Mouse (Mus musculus) heart, adult 9 months (tissue): ENCODE results near the gene Gas2.

Source experiments
- DNase-seq, 2 experiments: peaks; one replicate each; pipeline ENCODE4 v3.0.0; 2022; ENCODE audit warnings: low spot score in 2 of 2

Gene Gas2

GRCm38 (mm10) chr7:51964681-51965080 is 102.9 kb downstream of the Gas2 start:
- no peak for DNase-seq

GRCm38 (mm10) chr7:51967581-51967980 is 105.8 kb downstream of the Gas2 start:
- no peak for DNase-seq

GRCm38 (mm10) chr7:51969379-51969778 is 107.6 kb downstream of the Gas2 start:
- no peak for DNase-seq

GRCm38 (mm10) chr7:51972252-51972855 is 110.5 kb downstream of the Gas2 start:
- DNase-seq = peak; percentile 3 to 12

DNA sequence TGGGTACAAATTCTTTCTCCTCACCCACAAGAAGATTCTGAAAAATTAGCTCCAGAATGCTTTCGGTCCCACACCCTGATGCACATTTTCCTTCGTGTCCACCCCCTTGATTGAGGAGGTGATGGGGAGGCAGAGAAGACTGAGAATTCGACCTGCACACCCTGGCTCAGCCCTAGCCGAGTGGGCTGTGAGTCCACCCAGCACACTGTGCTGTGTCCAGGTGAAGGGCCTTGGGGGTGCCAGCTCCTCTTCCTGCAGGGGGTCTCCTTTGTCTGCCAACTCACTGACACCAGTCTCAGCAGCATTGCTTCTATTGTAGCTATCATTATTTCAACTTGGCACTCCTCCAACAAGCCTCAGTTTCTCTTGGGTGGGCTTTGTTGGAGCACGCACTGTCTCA is 111.3 kb downstream of the Gas2 start:
- no peak for DNase-seq

DNA sequence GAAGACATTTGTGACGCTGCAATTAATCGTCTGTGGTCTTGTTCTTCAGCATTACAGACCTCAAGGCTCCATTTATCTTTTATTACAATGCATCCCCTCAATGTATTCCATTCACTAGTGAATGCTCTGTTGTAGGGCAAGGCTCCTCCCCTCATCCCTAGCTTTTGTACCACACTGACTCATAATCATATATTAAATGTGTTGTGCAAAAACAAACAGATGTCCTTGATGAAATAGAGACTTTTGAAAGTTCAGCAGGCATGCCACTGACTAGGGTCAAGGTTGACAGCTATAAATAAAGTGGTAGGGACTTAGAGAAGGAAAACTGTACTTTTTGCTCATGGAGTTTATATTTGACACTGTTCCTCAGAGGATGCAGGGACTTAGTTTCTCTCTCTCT is 111.7 kb downstream of the Gas2 start:
- DNase-seq = no peak

GRCm38 (mm10) chr7:51975181-51975580 is 113.4 kb downstream of the Gas2 start:
- DNase-seq = no peak

GRCm38 (mm10) chr7:51979271-51979670 is 117.5 kb downstream of the Gas2 start:
- DNase-seq = no peak

- no peak for DNase-seq
Observed at GRCm38 (mm10) chr7:51982303-51982702, 120.5 kb downstream of the Gas2 start.

GRCm38 (mm10) chr7:51985763-51986162 is 123.9 kb downstream of the Gas2 start:
- DNase-seq = no peak

DNA sequence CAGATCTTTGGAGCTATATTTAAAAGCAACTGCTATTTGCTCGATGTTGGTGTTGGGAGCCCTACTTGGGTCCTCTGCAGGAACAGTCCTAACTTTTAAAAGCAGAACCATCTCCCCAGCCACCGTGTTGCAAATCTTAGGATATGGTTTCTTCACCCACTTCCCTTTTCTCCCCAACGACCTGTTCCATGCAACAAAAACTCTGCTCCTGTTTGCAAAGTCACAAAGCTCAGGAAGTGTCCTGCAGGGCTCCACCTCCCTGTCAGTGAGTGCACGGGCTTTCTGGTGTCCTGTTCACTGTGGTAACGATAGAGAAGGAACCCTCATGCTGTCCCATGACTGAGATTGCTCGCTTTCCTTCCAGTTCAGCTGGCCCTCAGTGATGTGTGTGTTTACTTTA is 125.1 kb downstream of the Gas2 start:
- DNase-seq = no peak

DNA sequence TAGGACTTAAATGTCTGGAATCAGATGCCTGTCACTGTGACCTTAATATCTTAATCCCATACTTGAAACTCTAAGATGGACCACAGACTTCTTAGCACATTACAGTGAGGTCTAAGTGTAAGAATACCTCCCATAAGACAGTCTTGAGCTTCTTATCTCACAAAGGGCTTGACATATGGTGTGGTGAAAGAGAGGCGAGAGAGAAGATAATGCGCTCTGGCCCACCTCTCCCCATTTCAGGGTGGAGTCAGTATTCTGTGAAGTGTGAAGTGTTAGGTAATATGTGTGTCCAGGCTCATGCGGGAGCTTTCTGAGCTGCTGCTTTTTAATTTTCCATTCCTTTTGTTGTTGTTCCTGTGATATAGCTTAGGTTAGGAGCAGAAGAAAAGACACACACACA is 129.2 kb downstream of the Gas2 start:
- no peak for DNase-seq

DNA sequence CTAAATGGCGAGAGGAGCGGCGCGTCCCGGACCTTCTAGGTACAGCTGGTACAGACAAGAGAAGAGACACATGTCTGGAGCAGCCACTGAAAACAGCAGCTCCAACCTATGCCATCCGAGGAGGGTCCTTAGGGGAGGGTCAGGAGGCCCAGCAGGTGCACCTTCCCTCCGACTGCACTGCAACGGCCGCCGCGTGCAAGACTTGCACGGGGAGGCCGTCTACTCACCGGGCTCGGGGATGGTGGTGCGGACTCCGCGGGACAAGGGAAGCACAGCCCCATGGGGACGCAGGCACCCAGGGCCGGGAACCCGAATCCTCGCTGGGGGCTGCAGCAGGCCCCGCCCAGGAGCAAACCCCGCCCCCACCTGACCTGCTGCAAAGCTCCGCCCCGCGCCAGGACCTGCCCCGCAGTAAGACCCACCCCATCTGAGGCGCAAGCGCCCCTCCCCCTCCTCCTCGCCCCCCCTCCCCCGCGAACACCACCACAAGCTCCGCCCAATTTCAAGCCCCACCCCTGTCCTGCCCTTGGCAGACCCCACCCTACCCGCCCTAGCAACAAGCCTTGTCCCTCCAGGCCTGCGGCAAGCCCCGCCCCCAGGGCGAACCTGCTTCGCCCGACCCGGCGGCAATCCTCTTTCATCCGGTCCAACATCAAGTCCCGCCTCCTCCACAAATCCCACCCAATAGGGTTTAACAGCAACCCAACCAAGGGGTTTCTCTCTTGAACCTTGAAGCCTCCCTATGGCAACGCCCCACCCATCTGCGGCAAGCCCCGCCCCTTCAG is 143.9 kb downstream of the Gas2 start, which contains the start of gene Svip:
Svip (minus strand) TSS at position 508 of the 785 bp plus-strand sequence.
- DNase-seq = peak; percentile 92

DNA sequence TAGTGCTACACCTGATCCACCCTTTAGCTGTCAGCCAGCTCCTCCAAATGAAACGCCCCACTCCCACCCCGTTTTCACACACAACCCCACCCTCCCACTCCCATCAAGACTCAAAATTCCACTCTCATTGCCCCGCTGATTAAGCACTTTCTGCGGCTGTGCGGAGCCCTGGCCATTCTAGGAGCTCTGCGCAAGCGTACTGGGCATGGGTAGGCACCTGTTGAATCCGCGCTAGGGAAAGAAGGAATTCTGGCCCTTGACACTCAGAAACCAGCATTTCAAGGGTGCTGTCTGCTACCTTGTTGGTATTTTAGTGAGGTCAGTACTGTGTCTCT is 144.4 kb downstream of the Gas2 start:
- no peak for DNase-seq

GRCm38 (mm10) chr7:52007138-52007537 is 145.3 kb downstream of the Gas2 start:
- no peak for DNase-seq

DNA sequence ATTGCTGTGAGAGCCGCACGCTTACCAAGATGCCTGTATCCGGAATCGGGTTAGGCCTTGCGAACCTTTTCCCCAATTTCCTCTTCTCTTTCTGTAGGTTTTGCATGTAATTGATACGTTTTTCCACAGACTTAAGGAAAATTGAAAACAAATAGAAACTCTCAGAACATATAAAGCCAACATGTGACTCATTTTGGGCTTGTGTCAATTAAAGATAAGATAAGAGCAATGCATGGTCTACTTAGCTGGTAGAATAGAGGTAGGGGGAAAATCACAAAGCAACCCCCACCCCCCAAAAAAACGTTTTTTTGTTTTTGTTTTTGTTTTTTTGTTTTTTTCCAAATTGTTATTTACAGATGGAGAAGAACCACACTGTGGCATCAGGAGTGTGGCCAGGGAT is 151.6 kb downstream of the Gas2 start:
- no peak for DNase-seq

DNA sequence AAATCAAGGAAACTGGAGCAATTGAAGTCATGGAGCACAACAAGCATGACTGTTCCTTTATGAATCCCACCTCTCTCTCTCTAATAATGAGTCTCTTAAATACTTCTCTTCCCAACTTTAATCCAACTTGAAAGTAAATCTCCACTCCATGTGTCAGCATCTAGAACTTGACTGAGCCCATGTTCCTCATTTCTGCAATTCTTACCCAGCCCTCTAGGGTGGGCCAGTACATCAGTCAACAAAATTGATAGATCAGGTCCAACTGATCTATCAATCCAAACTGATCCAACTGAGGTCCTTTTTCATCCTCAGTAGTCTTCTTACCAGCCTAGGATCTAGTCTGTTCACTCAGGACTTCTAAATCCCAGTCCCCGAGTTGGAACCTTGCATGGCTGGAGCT is 153.4 kb downstream of the Gas2 start:
- no peak for DNase-seq

DNA sequence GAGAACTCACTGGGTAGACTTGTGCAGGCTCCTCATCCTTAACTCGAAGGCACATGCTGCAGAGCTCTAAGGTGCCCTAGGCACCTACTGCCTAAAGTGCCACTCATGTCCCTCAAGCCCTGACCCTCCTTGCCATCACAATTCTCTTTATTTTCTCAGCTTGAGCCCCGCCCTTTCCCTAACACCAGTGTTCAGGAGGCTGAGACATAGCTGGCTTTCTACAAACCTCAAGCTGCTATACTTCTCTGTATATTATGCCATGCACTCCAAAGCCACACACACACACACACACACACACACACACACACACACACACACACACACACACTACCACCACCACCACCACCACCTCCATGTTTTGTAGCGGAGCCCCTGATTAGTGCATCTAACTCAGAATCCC is 153.8 kb downstream of the Gas2 start, which contains the start of gene 1700015G11Rik:
1700015G11Rik (minus strand) TSS at position 101 of the 400 bp plus-strand sequence.
- DNase-seq = no peak

DNA sequence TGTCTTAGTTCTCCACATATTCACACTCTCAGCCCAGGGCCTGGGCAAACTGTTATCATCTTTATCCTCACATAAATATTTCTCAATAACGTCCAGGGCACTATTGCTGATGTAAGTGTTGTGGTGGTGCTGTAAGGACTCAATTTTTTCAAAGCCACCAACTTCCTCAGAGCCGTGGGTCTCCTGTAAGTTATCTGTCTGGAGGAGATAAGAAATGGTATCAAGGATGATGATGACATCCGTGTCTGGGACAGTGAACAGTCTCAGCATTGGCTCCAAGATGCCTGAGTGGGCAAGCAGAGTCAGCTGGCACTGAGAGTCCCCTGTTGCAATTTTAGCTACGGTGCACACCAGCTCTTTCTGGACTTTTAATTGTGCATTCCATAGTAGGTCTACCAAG is 160.2 kb downstream of the Gas2 start:
- DNase-seq = no peak

DNA sequence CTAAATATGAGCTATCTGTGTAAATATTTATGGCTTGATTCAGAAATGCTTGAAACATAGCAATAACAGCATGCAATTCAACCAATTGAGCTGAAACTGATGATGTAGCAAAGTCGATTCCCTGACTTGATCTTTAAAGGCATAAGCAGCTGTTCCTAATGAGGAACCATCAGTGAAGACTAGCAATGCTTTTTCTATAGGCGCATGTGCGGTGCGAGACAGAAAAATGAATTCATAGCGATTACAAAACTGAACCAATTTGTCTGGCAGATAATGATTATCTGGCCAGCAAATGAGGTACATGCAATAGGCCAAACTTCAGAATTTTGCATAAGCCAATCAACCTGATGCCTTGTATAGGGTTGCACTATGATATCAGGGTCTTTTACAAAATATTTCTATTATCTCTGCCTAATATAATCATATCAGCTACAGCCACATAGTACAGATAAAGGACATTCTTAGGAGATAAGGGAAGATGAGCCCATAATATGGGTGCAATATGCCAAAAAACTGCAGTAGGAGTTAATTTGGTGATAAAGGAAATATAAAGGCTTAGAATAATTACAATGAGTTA is 162.3 kb downstream of the Gas2 start:
- no peak for DNase-seq

DNA sequence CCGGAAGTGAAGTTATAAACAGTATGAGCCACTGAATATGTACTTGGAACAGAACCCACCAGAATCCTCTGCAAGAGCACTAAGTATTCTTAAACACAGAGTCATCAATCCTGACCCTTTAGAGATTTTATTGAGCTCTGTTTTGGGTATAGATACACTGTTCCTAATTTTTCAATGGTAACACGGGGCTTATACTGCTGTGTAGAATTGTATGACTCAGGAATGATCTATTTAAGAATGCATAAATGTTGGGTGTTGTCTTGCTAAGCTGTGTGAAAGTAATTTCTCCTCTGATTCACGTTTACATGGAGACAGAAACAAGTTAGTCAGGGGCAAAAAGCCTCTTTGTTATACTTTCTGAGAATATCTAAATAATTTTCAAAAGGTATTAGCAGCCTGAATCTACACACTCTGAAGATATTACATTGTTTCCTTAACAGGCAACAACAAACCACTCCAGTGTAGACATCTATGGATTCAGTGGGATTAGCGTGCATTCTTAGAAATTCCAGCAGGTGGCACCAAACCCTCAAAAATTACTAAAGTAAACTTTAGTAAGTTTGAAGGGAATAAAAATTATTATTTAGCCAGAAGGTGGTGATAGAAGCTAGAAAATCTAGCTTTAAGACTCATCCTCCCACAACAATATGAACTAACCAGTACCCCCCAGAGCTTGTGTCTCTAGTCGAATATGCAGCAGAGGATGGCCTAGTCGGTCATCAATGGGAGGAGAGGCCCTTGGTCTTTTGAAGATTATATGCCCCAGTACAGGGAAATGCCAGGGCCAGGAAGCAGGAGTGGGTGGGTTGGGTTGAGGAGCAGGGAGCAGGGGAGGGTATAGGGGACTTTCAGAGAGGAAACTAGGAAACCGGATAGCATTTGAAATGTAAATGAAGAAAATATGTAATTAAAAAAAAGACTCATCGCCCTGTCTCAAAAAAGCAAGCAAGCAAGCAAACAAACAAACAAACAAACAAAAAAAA is 176.1 kb downstream of the Gas2 start:
- DNase-seq = no peak
